Mouse (Mus musculus): Measurements from ENCODE around the gene Gpr142. TPM values are rescaled to one million over a fixed set of nuclear protein-coding genes. Genes with fewer than 3 reads are reported as not detected.

Gpr142 gene
- polyA plus RNA-seq, 1 experiment = 0.10 TPM

DNA sequence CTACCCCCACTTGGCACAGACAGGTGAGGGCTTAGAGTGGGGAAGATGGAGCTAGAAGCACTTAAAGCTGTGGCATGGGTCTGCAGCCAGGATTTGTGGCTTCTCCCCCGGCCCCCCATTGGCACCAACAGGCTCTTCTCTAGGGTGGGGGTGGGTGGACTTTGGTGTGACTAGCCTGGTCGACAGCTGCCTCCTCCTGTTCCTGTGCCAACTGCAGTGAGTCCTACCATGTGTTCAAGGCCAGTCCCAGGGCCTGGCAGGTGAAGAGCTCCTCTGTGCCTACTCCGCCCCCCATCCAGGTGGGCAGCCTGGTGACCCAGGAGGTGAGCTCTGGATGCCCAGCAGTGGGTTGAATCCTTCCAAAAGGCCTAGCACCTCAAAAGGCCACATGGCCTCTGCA is 11.1 kb upstream of the Gpr142 start:
- Histone ChIP-seq H3K27me3 (ENCODE audit: control insufficient read depth, insufficient read depth, low read length) (peaks cover 43% of the 10 kb centered on the region), H3K36me3 (ENCODE audit: control insufficient read depth, insufficient read depth, low read length) (no peaks in the 10 kb centered on the region), H3K4me3 (ENCODE audit: low read depth, low read length) (no peak overlapping the region), H3K27ac (ENCODE audit: insufficient read depth, low read depth, low read length) (no peak overlapping the region), H3K4me1 (ENCODE audit: control insufficient read depth, insufficient read depth, insufficient read length, low read length) (no peaks in the 10 kb centered on the region; the same call in 1 of the 2 replicates)
- TF ChIP-seq CTCF (IDR thresholded peaks at IDR 0.05; ENCODE audit: extremely low read depth, insufficient read length, insufficient replicate concordance, low read depth, low read length) = no peak
- WGBS = 74% methylated on average over 3 of the region's 3 CpGs

DNA sequence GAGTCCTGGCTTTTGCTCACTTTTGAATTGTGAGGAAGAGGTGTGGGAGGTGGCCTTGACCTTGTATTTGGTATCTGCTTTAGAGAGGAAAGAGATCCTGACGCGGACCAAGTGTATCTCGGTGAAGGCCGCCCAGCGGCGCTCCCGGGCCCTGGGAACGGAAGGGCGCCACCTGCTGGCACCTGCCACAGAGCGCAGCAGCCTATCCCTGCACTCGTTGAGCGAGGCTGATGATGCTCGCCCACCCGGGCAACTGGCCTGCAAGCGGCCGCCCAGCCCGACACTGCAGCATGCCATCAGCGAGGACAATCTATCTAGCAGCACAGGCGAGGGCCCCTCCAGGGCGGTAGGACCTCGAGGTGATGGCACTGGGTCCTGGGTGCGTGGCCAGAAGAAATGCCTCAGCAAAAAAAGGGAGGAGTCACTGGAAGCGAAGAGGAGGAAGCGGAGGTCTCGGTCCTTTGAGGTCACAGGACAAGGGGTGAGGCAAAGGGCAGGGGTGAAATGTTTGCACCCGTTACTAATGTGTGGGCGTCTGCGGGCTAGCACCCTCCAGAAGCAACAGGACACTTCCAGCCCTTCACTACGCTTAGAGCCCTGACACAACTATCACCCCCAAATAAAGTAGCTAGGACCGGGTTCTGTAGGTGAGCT is 9.5 kb upstream of the Gpr142 start:
- peaks cover 43% of the 10 kb centered on the region for H3K27me3 ChIP-seq (ENCODE audit: control insufficient read depth, insufficient read depth, low read length)
- H3K4me3 ChIP-seq (ENCODE audit: low read depth, low read length) = no peak overlapping the region
- TF ChIP-seq CTCF (IDR thresholded peaks at IDR 0.05; ENCODE audit: extremely low read depth, insufficient read length, insufficient replicate concordance, low read depth, low read length) = peak; percentile 85
- TF ChIP-seq POLR2A (IDR thresholded peaks at IDR 0.05; ENCODE audit: low read depth, low read length) = no peak
- WGBS = 12% methylated on average over 30 of the region's 30 CpGs
- no peak overlapping the region for H3K27ac ChIP-seq (ENCODE audit: insufficient read depth, low read depth, low read length)
- no peaks in the 10 kb centered on the region; the same call in 1 of the 2 replicates for H3K4me1 ChIP-seq (ENCODE audit: control insufficient read depth, insufficient read depth, insufficient read length, low read length)
- H3K36me3 ChIP-seq (ENCODE audit: control insufficient read depth, insufficient read depth, low read length) = no peaks in the 10 kb centered on the region

DNA sequence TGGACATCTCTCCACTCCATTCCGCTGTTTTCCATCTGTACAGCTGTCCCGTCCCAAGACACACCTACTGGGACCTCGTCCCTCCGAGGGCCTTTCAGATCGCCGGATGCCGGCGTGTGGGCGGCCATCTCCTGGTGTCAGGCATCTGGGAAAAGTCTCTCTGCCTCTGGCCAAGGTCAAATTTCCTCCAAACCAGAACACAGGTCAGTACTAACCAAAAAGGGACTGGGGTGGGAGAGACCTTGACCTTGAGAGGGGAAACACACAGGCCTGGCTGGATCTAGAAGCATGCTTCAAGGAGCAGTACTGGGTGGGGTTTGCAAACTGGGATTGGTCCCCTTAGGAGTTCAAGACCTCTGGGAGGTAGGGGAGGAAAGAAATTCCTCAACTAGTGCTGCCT is 9.0 kb upstream of the Gpr142 start:
- WGBS = 60% methylated on average over 9 of the region's 9 CpGs
- peaks cover 43% of the 10 kb centered on the region for H3K27me3 ChIP-seq (ENCODE audit: control insufficient read depth, insufficient read depth, low read length)
- no peak overlapping the region for H3K4me3 ChIP-seq (ENCODE audit: low read depth, low read length)
- no peaks in the 10 kb centered on the region for H3K36me3 ChIP-seq (ENCODE audit: control insufficient read depth, insufficient read depth, low read length)
- H3K27ac ChIP-seq (ENCODE audit: insufficient read depth, low read depth, low read length) = no peak overlapping the region
- TF ChIP-seq CTCF (IDR thresholded peaks at IDR 0.05; ENCODE audit: extremely low read depth, insufficient read length, insufficient replicate concordance, low read depth, low read length) (no peak), POLR2A (IDR thresholded peaks at IDR 0.05; ENCODE audit: low read depth, low read length) (no peak)
- H3K4me1 ChIP-seq (ENCODE audit: control insufficient read depth, insufficient read depth, insufficient read length, low read length) = no peaks in the 10 kb centered on the region; the same call in 1 of the 2 replicates

DNA sequence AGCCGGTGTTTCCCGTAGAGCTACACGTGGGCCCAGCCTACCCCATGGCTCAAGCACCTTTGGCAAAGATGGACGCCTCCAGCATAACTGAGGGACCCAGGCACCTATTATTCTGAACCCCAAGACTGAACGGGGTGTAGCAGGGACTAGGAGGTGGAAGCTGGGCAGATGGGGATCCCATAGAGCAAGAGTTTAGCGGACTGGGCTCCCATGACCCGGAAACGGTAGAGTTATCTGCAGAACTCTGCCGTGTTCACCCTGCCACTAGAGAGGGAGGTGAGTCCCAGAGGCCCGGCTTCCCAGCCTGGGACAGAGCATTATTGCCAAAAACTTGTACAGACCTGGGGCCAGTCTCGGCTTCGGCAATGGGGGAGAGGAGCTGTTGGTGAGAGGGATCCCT is 8.6 kb upstream of the Gpr142 start:
- Histone ChIP-seq H3K27ac (ENCODE audit: insufficient read depth, low read depth, low read length) (no peak overlapping the region), H3K4me3 (ENCODE audit: low read depth, low read length) (no peak overlapping the region), H3K36me3 (ENCODE audit: control insufficient read depth, insufficient read depth, low read length) (no peaks in the 10 kb centered on the region), H3K27me3 (ENCODE audit: control insufficient read depth, insufficient read depth, low read length) (peaks cover 43% of the 10 kb centered on the region), H3K4me1 (ENCODE audit: control insufficient read depth, insufficient read depth, insufficient read length, low read length) (no peaks in the 10 kb centered on the region; the same call in 1 of the 2 replicates)
- TF ChIP-seq POLR2A (IDR thresholded peaks at IDR 0.05; ENCODE audit: low read depth, low read length) = no peak
- TF ChIP-seq CTCF (IDR thresholded peaks at IDR 0.05; ENCODE audit: extremely low read depth, insufficient read length, insufficient replicate concordance, low read depth, low read length) = no peak
- WGBS = 72% methylated on average over 12 of the region's 12 CpGs

DNA sequence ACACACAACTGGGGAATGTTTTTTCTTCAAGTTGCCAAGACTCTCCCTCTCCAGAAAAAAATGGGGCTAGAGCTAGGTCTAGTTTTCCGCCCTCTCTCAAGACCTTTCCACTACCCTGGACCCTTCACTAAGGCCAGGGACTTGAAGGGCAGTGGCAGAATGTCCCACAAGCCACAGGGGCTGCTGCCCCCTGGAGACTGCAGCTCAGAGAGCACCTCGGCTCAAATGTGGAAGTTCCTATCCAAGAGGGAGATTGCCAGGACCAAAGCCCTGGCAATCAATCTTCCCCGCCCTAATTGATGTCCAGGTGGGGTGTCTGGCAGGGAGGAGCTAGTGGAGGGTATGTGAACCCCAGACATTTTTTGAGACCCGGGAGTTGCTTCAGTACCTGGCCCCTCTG is 7.9 kb upstream of the Gpr142 start:
- Histone ChIP-seq H3K27me3 (ENCODE audit: control insufficient read depth, insufficient read depth, low read length) (peaks cover 43% of the 10 kb centered on the region), H3K27ac (ENCODE audit: insufficient read depth, low read depth, low read length) (no peak overlapping the region), H3K4me3 (ENCODE audit: low read depth, low read length) (no peak overlapping the region), H3K4me1 (ENCODE audit: control insufficient read depth, insufficient read depth, insufficient read length, low read length) (no peaks in the 10 kb centered on the region; the same call in 1 of the 2 replicates), H3K36me3 (ENCODE audit: control insufficient read depth, insufficient read depth, low read length) (no peaks in the 10 kb centered on the region)
- TF ChIP-seq CTCF (IDR thresholded peaks at IDR 0.05; ENCODE audit: extremely low read depth, insufficient read length, insufficient replicate concordance, low read depth, low read length) = no peak
- TF ChIP-seq POLR2A (IDR thresholded peaks at IDR 0.05; ENCODE audit: low read depth, low read length) = no peak
- WGBS = 25% methylated on average over 4 of the region's 4 CpGs

DNA sequence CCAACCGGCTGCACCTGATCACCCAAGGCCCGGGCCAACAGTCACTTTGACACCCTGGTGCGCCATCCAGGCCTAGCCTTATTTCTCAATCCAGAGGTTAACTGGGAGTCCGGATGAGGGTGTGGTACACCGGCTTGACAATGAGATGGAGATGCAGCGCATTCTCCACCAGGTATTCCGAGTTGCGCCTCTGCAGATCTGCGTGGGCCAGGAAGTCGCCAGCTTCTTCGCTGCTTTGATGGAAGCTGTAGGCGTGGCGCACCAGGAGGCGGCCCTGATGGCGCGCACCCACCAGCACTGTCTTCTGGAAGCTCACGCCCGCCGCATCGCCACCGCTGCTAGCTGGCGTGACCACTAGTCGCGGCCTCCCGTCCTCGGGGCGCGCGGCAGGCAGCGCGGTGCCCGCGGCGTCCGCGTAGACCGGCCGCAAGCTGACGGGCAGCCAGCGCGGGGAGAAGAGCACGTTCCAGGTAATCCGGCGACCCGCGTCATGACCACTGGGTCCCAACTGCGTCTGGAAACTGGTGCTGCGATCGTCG is 7.3 kb upstream of the Gpr142 start:
- WGBS = 4% methylated on average over 50 of the region's 50 CpGs
- Histone ChIP-seq H3K36me3 (ENCODE audit: control insufficient read depth, insufficient read depth, low read length) (no peaks in the 10 kb centered on the region), H3K27ac (ENCODE audit: insufficient read depth, low read depth, low read length) (no peak overlapping the region), H3K27me3 (ENCODE audit: control insufficient read depth, insufficient read depth, low read length) (peaks cover 38% of the 10 kb centered on the region), H3K4me3 (ENCODE audit: low read depth, low read length) (peak overlapping the region; percentile 29), H3K4me1 (ENCODE audit: control insufficient read depth, insufficient read depth, insufficient read length, low read length) (no peaks in the 10 kb centered on the region; the same call in 1 of the 2 replicates)
- TF ChIP-seq CTCF (IDR thresholded peaks at IDR 0.05; ENCODE audit: extremely low read depth, insufficient read length, insufficient replicate concordance, low read depth, low read length) = no peak
- TF ChIP-seq POLR2A (IDR thresholded peaks at IDR 0.05; ENCODE audit: low read depth, low read length) = no peak

DNA sequence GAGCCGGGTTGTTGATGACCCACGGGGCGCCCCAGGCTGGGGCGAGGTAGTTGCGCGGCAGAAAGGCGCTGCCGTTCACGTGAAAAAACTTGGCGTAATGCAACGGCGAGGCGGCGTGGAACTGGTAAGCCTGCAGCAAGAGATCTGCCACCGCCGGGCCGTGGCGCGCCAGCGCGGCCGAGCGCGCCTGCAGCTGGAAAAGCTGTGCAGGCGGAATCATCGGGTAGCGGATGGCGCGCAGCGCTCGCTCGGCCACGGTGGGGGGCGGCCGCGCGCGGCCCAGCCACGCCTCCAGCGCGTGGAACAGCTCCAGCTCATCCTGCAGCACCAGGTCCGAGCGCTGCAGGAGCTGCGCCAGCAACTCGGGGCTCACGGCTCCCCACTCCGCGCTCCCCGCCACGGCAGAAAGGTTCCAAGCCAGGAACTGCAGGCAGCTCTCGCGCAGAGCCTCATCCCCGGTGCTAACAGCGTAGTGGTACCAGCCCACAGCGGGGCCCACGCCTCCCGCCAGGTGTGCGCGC is 6.8 kb upstream of the Gpr142 start:
- H3K36me3 ChIP-seq (ENCODE audit: control insufficient read depth, insufficient read depth, low read length) = no peaks in the 10 kb centered on the region
- TF ChIP-seq CTCF (IDR thresholded peaks at IDR 0.05; ENCODE audit: extremely low read depth, insufficient read length, insufficient replicate concordance, low read depth, low read length) = no peak
- TF ChIP-seq POLR2A (IDR thresholded peaks at IDR 0.05; ENCODE audit: low read depth, low read length) = no peak
- peaks cover 33% of the 10 kb centered on the region for H3K27me3 ChIP-seq (ENCODE audit: control insufficient read depth, insufficient read depth, low read length)
- H3K27ac ChIP-seq (ENCODE audit: insufficient read depth, low read depth, low read length) = no peak overlapping the region
- H3K4me1 ChIP-seq (ENCODE audit: control insufficient read depth, insufficient read depth, insufficient read length, low read length) = no peaks in the 10 kb centered on the region; the same call in 1 of the 2 replicates
- H3K4me3 ChIP-seq (ENCODE audit: low read depth, low read length) = peak overlapping the region; percentile 29
- WGBS = 2% methylated on average over 59 of the region's 59 CpGs
